Mouse (Mus musculus): ENCODE measurements around the gene Tmem266. TPM values are rescaled to one million over a fixed set of nuclear protein-coding genes. Genes with fewer than 3 reads are reported as not detected.

Gene Tmem266
- 2.5 and 2.6 TPM in 2 replicates for polyA plus RNA-seq (2021; fragmentation: Nextera tagmentation)
- long read RNA-seq, experiment 1, transcript Tmem266-201 (11 exons, 2,408 nt) = major isoform, 14 of 24 reads
- long read RNA-seq, experiment 1, partial matches to known transcripts = 1 of 24 reads
- long read RNA-seq, experiment 1, other reads (novel, unspliced or antisense) = 9 of 24 reads
- long read RNA-seq, experiment 2, partial matches to known transcripts = 0 of 2 reads
- long read RNA-seq, experiment 2, other reads (novel, unspliced or antisense) = 2 of 2 reads

DNA sequence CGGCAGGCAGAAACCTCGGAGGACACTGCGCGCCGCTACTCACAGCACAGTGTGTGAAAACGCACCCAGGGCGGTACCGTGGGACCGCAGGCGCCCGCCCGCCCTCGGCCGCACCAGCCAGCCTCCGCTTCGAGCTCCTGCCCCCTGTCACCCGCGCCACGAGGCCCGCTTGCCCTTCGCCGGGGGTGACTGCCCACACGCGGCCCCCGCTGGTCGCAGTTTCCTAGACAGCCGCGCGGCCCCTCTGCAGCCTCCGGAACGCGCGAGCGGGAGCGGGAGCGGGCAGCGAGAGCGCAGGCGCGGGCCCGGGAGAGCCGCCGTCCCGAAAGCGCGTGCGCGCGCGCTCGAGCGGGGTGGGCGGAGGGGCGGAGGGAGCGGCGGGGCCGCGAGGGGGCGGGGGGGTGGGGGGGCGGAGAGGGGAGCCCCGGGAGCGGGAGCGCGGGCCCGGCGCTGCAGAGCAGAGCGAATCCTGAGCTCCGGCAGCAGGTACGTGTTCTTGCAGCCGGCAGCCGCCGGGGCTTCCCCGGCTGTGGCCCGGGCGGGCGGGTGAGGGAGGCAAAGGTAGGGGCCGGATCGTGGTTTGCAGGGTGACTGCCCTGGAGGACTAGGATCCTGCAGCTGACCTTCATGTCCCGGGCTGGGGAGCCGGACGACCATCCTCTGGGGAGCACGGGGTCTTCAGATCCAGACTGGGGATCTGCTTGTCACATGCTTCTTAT is at the start of gene Tmem266, which contains the start of gene Nrg4:
Gene Tmem266, plus strand, starts transcription at position 399 of the 719 bp plus-strand sequence.
Gene Nrg4, minus strand, starts transcription at position 330 of the 719 bp plus-strand sequence.

Other genes starting within 250 kb of the Tmem266 start
- gene Ube2q2, start 178.1 kb upstream of the Tmem266 start, polyA plus RNA-seq (2021; fragmentation: Nextera tagmentation) = 28.4 TPM in 2 replicates
- 40.3 and 52.0 TPM in 2 replicates for gene Fbxo22, start 118.0 kb upstream of the Tmem266 start, polyA plus RNA-seq (2021; fragmentation: Nextera tagmentation)
- gene Nrg4, start 69 bp upstream of the Tmem266 start, polyA plus RNA-seq (2021; fragmentation: Nextera tagmentation) = 0.48 and 1.6 TPM in 2 replicates
- 78.8 and 90.5 TPM in 2 replicates for gene Etfa, start 185.3 kb downstream of the Tmem266 start, polyA plus RNA-seq (2021; fragmentation: Nextera tagmentation)
- gene Isl2, start 211.8 kb downstream of the Tmem266 start, polyA plus RNA-seq (2021; fragmentation: Nextera tagmentation) = not detected in 2 replicates

Measured in left cerebral cortex, adult 6 months (tissue).